Mouse (Mus musculus) brain, adult 2 months (tissue): ENCODE data around the gene Arhgdib.

ENCODE experiments used
- DNase-seq: peaks from one replicate; pipeline ENCODE4 v3.0.0; 2011; ENCODE audit warnings: low read depth, low spot score

Gene Arhgdib

DNA sequence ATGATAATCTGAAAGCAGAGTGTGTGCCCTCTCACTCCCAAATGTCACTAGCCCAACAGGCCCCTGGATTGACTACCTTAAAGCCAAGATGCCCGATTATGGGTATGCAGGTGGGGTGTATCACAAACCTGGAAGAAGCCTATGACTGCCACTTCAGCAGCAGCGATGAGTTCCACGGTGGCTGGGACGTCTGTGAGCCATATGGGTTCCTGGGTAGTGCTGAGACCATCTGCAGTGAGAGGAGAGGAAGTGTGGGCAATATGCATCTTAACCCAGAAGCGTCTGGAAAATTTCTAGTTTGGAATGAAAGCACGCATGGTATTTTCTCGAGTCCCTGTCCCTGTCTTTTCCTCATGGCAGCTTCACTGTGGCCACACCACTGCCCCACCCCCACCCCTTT lies 20.1 kb downstream of the Arhgdib start:
- peak; percentile 55 for DNase-seq

DNA sequence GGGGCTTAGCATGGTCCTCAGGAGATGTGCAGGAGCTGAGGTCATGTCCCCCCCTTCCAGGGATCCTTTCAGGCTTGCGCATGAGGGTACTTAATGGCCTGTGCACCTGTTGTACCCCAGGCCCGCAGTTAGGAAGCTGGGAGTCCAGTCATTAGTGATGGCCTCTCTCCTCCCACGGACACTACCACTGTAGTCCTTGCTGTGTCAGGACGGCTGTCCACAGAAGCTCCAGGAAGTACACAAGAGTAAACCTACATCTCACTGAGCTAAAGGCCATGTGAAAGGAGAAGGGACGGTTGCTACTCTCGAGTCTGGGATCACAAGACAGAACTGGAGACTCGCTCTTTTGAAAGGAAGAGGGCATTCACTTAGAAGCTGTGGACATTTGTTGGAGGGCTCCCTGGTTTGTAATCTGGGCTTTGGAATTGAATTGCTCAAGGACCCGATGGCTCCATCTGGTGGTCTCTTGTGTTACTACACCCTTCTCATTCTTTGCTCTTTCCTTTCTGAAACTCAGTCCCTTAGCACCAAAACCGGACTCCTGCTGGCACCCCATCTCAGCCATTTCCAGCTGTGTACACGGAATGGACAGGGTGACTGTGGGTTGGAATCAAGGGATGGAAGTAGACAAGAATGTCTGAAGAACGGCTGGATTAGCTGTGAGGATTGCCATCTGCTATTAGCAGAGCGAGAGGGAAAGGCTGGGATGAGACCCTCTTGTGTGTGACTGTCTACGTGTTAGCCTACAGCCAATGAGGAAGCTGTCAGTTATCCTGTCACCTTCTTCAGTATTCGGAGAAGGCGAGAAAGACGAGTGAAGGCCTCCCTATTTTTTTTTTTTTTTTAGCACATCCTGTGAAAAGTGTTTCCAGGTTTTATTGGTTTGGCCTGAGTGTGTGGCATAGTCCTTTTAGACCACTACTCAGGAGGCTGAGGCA lies 21.1 kb downstream of the Arhgdib start:
- peak; percentile 80 for DNase-seq

DNA sequence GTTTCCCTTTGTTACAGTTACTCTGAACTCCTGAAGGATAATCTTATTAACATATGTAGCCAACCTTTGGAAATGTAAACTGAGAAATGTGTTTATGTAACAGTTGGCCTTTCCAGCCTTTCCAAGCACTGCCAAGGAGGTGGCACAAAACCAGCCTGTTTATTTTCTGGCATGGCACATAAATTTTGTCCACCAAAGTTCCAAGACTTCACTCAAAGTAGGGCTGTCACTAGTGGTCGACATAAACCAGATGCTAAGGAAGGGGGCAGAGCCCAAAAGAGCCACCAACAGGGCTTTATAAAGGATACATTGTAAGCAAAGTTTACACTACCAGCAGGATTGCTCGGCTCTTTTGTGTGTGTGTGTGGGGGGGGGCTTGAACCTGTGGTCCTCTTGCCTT lies 23.8 kb downstream of the Arhgdib start:
- DNase-seq: no peak

DNA sequence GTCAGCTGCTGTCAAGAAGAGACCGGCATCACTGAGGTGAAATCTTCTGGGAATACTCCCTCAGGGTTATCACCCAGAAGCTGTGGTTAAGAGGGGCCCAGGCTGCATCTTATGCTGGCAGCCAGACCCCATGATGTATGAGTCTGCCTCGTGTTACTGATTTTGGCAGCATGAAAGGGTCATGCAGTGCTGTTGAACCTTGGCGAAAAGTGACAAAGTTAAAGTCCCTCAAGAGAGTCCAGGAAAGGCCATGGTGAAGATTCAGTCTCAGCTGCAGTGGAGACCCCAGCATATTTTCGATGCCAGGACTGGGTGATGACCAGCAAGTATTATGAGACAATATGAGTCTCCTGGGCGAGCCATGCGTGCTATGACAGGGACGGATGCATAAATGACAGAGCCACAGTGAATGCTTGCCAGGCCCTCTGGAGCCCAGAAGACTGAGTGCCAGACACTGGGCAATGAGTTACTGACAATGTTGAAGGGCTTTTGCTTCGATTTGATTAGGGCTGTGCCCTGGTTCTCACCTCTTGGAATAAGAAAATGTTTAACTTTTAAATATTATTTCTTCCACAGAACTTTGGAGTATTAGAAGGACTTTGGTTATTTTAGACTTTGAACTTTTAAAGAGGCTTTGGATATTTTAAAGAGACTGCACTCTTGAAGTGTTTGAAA lies 25.8 kb downstream of the Arhgdib start:
- DNase-seq: no peak

DNA sequence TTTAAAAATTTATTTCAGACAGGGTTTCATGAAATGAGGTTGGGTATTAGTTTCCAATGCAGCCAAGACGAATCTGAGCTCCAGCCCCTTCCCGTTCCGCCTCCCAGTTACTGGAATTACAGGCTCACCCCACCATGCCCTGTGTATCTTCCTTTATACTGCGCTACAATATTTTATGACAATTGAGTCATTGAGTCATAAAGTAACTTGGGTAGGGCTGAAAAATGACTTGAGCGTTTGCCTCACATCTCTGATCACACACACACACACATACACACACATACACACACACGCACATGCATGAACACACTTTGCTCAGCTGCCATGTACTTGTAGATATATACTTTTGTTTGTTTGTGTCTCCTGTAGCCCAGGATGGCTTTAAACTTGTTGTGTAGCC lies 27.5 kb downstream of the Arhgdib start:
- DNase-seq: no peak

DNA sequence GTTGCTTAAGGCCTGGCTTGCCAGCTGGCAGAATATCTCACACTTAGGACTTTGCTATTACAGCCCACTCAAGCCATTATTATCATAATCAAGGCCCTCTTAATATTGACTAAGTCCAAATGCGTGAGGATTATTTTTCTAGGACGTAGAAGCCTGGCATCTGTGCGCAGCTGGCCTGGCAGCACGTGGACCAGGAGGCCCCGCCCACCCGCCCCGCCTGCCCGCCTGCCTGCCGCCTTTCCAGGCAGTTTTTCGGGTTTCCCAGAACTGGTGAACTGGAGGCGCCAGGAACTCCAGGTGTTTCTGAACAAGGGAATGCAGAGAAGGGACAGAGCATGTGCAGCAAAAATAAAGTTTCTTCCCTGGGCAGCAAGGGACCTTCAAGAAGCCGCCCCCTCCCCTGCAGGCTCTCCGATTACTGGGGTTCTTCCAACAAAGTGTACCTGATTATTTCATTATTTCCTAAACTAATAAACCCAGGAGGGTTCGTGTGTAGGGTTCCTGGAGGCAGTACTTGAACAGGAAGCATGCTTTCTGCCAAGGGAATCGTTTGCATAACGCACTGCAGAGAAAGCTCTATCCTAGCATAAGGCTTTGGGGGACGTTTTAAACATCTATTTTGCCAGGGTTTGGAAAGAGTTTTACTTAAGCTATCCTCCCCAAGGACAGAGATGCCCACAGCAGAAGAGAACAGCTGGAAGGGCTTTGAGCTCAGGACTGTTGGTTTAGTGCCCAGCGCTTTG lies 28.1 kb downstream of the Arhgdib start:
- peak; percentile 35 for DNase-seq

DNA sequence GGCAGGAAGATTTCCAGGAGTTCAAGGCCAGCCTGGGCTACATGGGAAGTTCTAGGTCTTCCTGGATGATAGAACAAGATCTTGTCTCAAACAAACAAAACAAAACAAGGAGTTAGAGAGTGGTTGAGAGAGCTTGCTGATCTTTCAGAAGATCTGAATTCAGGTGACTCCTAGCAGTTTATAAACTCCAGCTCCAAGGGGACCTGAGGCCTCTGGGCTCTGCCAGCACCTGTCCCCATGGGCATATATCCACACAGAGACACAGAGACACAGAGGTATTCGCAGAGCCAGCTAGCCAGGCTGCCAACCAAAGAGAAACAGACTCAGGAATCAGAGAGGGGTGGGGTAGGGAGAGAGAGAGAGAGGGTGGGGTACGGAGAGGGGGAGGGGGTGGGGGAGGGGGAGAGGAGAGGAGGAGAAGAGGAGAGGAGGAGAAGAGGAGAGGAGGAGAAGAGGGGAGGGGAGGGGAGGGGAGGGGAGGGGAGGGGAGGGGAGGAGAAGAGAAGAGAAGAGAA lies 28.9 kb downstream of the Arhgdib start:
- DNase-seq: no peak

DNA sequence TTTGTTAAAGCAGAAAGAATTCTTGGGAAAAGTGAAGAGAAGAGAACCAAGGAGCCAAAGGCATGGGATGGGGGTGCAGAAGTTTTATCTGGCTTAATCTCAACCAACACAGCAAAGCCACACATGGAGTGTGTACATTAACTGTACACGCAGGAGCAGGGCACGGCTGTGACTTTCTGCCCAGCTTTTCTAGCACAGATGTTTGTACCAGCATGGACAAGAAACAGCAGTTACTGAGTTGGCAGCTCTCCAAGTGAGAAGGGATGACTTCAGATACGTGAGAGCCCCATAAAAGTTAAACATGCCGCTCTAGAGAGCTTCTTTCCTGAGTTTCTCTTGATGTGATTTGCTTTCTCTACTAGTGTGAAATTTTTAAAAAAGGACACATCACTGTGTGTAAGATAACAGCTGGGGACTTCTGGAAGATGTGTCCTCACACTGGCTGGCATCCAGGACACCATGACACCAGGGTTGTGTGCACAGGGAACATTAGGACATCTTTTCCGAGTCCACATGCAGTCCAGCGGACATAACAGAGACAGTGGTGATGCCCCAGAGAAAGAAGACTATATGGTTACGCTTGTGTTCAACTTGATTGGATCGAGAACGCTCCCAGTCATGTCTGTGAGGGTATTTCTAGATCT lies 31.3 kb downstream of the Arhgdib start:
- peak; percentile 32 for DNase-seq

DNA sequence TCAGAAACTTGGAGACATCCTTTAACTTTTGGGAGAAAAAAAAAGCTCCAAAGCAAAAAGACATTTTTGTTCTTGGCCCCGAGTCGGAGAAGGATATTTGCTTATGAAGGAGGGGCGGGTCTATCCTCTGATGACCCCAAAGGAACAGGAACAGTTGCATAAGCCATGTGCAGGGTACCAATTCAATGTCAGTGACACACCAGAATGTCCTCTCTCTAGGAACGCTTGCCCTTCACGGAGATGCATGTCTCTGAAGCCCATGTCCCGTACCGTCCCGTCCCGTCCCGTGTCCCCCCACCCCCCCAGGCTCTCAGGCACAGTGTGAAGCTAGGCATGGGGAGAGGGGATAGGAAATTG lies 34.8 kb downstream of the Arhgdib start:
- no peak for DNase-seq

DNA sequence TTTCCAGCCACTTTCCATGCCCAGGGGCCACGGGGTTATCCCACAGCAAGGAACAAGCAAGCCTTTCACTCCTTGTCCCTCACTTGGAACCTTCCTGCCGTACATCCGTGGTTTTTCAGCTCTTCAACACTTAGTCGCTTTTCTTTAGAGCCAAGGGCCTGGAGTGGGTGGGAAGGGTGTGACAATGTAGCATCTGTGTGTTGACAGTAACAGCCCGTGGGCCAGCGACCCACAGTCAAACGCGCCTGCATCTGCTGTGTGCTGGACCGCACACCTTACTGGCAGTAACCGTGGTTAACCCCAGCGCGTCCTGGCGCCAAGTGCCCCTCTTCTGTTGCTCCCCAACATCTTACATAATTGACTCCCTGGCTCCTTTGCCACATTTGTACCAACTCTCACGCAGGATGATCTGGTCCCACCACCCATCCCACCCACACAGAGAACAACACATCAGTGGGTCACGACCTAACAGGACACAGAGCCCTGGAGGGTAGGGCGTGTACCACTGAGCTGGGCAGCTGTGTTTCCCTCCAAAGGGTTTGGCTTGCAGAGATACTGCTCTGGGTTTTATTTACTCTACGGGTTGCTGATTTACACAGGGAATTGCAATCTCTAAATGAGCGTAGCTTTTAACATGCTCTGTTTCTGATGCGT lies 35.3 kb downstream of the Arhgdib start:
- peak; percentile 28 for DNase-seq

DNA sequence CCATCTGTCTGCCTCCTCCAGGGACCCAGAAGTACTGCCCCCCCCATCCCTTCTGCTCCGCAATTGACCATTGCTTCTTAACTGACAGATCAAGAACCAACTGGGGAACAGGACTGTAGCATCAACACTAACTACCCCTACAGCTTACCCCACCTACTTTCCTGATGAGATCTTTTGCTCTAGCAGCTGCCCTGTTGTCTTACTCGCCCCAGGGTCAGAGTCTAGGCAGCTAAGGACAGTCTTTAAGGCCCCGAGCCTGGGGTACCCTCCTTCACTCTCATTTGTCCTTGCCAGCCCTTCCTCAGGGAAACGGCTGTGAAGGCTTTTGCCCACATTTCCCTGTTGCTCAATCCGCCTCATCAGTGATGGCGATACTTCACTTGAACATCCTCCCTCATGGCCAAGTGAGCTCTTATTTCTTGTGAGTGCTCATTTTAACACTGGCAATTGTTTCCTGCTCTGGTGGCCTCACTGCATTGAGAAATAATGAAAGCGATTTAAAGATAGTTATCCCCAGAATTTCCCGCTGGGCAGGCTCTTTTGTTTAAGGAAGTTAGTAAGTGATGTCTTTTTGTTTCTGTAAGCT lies 37.7 kb downstream of the Arhgdib start:
- no peak for DNase-seq

DNA sequence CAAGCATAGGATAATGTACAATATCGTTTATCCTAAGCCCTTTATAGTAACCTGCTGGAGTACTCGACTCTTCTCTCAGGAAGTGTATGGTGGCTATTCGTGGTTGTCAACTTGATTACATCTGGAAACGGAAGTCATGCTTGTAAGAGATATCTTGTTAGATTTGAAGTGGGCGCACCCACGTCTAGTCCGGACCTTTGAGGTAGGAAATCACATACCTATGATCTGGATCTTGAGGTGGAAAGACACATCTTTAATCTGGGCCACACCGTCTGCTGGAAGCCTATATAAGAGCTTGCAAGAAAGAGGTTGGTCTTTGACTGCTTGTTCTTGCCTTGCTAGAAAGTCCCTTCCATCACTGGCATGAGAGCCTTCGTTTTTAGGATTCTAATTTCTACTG lies 39.2 kb downstream of the Arhgdib start:
- no peak for DNase-seq

DNA sequence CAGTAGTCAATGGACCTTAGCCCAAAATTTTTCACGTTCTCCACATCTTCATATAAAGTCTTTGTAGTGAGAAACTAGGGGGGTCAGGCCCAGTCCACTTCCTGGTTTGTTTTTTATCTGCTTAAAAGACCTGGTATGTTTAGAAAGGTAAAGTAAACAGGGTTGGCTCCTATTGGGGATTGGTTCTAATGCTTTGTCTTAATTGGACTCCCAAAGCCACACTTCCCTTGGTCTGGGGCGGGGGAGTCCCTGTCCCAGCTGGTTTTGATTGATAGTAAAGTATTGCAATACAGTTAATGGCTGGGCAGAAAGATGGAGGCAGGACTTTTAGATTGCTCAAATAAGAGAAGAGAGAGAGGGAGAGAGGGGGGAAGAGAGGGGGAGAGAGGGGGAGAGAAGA lies 40.7 kb downstream of the Arhgdib start:
- DNase-seq: no peak

DNA sequence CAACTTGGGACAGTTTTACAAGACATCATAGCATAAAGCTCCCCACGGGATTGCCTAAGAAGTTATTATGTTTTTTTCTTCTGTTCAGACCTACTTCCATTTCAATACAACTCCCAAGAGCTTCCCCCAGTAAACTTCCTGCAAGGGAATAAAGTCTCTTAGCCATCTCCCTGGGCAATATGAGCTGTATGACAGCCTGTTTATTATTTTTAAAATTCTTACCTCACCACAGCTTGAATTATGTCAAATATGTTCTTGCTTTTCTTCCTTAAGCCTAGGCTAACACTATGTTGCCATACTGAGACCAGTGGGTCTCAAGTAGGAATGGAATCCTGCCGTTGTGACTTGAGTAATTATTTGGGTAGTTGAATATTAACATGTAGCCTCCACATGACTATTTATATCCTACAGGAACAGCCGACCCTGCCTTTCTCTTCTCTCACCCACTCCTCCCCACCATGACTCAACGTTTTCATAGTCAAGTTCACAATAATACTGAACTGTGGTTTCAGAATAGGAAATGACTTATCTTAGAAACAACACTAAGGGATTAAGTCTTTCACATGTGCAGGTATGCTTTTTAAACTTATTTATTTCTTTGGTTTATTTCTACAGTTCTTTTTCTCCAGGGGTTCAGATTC lies 41.2 kb downstream of the Arhgdib start:
- peak; percentile 34 for DNase-seq

DNA sequence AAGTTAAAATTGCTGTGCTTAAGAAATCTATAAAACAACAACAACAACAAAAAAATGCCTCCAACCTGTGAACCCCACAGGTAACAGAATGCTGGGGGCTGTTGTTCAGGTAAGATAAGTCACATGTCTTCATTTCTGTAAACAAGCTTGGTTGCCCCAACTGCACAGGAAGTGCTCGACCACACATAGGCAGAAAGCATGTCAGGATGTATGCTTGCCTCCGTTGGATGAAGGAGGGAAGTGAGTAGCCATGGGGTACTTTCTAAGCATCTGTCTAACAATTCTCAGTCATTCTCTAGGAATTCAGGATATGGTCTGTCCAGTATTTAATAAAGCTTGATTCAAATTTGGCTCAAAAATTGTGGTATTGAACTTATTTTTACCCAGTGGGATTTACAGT lies 42.7 kb downstream of the Arhgdib start:
- DNase-seq: no peak

DNA sequence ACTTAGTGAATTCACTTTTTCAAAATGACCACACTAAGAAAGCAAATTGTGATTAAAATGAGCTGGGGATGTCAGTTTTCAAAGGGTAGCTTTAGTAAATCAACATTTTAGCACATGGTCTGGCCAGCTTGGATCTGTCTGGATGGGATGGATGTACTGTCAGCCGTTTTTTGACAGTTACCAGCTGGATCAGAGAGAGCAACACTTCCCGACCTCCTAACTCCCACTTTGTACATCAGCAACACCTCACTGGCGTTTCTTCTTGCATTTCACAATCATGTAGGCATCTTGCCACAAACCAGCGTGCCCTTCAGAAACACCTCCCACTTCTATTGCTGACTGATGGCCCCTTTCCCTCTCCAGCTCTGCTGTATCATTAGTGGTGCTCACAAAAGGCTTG lies 43.5 kb downstream of the Arhgdib start:
- DNase-seq: no peak

DNA sequence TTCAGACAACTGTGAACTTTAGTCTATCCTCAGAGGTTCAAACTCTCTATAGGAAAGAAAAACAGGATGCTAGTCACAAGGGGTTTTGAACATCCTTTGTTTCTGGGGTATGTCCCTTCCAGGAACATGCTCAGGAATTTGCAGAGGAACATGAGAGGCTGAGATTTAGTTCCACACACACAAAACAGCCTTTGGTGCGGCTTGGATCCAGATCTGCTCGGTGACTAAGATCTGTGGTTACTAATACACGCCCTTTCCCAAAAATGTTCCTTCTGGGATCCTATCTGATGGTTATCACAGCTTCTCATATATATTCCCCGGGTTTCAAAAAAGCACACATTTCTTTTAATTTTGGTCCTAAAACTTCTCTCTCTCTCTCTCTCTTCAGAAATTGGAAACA lies 43.9 kb downstream of the Arhgdib start:
- DNase-seq: peak; percentile 23

DNA sequence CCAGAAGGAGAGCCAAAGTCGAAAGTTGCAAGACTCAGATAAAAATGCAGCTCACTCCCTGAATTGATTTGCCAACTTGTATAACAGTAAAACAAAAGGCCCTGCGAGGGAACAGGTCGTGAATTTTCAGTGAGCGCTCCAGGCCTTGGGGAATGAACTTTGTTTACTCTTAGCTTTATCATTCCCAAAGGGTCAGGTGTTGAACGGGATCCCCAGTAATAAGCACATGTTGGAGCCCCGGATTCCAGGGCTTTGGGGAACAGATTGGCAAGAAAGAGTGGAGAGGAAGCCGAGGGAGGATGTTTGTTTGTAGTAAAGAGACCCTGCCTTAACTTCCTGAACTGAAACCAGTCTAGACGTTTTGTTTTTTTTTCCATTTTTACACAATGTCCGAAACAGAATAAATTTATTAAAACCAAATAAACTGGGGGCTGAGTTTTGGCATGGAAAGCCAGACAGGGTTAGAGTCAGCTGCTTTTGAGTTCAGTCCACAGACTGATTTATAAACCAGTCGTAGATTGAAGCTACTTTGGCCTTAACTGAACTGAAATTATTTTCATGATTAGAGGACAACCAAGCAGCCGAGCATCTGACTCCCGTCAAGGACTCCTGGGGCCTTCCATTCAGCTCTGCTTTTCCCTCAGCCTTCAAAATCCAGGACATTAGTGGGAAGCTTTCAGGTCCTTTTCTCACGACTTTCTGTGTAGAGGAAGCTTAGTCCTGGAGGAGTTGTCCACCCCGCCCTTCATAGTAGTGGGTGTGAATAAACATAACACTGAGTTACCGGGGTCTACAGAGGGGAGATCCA lies 47.0 kb downstream of the Arhgdib start:
- no peak for DNase-seq

DNA sequence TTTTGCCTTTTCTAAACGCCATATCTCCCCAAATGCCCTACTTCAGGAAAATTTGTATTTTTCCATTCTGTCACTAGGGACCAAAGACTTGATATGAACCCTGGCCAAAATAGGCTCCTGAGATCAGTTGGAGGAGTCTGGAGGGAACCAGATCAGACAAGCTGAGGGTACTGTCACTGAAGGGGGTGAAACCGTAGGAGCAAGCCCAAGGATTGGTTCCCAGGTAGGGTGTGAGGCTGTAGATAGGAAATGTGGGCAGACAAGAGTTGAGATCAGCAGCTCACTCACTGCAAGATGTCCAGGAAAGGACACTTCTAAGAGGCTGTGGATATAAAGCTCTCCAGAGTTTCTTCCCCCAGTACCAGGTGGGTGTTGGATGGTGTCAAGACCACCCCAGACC lies 49.7 kb downstream of the Arhgdib start:
- DNase-seq: no peak
